Mouse (Mus musculus) cerebellum, postnatal 14 days (tissue): ENCODE data around the gene Shisa8.

Experiments
- DNase-seq, 2 experiments: peaks; one replicate each; pipeline ENCODE4 v3.0.0; 2021; ENCODE audit warnings: mixed read lengths in 2 of 2

The Shisa8 gene

DNA sequence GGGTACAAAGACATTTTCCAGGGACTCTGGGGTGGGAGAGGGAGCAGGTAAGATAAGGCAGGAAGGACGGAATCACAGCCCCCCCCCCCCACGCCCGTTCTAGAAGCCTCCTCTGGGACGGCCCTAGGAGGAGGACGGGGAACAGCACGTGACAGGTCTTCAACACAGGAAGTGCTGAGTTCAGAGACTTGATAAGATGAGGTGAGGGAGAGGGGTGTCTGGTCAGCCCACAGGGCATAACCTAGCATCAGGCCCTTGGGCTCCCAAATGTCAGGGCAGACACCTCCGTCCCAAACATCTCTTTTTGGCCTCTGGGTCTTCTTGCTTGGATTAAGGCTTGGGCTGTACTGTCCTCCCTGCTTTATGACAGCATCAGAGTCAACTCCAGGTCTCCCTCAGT, 10.6 kb upstream of the Shisa8 start:
- no peak for DNase-seq

- peak; percentile 26 to 51 for DNase-seq
Observed at GRCm38 (mm10) chr15:82221104-82221860, 8.7 kb upstream of the Shisa8 start.

- DNase-seq = peak; percentile 21 to 30
Observed at GRCm38 (mm10) chr15:82220003-82220675, 7.5 kb upstream of the Shisa8 start.

GRCm38 (mm10) chr15:82218778-82219666, 6.4 kb upstream of the Shisa8 start:
- DNase-seq = peak in 1 of 2 experiments; percentile 12

GRCm38 (mm10) chr15:82217980-82218379, 5.4 kb upstream of the Shisa8 start:
- peak in 1 of 2 experiments; percentile 4 for DNase-seq

DNA sequence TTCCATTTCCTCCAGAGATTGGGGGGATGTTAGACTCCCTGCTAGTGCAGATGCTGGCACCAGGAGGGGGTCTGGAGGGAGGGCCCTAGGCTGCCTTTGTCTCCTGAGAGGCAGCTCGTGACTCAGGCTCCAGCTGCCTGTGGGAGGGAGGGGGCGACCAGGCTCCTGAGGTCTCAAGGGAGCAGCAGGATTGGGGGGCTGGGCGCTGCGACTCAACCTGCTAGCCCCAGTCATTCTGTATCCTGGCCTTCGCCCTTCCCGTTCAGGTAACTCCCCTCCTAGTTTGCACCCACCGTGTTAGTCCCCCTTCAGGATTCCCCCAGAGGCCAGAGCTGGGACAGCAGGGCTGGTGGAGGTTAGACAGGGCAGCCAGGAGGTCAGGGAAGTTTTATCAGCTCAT, 4.4 kb upstream of the Shisa8 start:
- peak in 1 of 2 experiments; percentile 33 for DNase-seq

- peak; percentile 62 to 68 for DNase-seq
Observed at GRCm38 (mm10) chr15:82216142-82216827, 3.7 kb upstream of the Shisa8 start.

GRCm38 (mm10) chr15:82215332-82216046, 2.9 kb upstream of the Shisa8 start:
- DNase-seq = peak; percentile 78 to 83

GRCm38 (mm10) chr15:82213222-82213621, 607 bp upstream of the Shisa8 start:
- peak; percentile 58 to 65 for DNase-seq

GRCm38 (mm10) chr15:82211911-82212751, 484 bp downstream of the Shisa8 start:
- DNase-seq = peak; percentile 74 to 76

DNA sequence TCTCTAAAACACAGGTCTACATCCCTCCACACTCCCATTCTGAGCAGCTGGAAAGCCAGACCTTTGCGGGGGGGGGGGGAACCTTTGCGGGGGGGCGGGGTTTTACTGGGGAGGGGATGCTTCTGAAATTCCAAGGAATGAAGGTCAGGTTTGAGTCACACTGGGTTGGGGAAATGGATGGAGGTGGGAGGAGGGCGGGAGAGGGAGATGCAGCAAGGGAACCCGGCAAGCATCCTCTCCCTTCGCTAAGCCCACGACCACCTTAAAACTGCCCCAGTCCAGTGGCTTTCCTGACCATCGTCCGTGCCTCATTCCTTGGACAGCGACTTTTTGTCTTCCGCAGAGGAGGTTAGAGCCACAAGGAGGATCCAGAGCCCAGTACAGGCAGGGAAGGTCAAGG, 1.3 kb downstream of the Shisa8 start:
- DNase-seq = no peak

- DNase-seq = peak in 1 of 2 experiments; percentile 32
Observed at GRCm38 (mm10) chr15:82210801-82211200, 1.8 kb downstream of the Shisa8 start.

- peak; percentile 74 for DNase-seq
Observed at GRCm38 (mm10) chr15:82209295-82210050, 3.1 kb downstream of the Shisa8 start.

DNA sequence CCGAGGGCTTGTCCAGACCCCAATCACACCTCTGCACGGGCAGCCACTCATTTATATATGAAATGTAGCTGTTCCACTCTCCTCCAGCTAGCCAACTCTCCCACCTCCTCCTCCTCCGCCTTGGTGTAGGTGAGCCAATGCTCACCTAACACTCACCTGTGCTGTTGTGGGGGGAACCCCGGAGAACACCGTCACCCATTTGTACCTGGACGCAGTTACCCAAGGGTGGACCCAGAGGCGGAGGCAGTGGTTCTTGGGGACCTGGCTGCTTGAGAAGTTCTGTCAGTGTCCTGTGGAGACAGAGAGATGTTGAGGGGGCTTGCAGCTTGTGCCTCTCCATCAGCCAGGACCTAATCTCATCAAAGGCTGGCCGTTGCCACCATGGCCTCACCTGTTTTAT, 4.3 kb downstream of the Shisa8 start:
- DNase-seq = peak in 1 of 2 experiments; percentile 34

DNA sequence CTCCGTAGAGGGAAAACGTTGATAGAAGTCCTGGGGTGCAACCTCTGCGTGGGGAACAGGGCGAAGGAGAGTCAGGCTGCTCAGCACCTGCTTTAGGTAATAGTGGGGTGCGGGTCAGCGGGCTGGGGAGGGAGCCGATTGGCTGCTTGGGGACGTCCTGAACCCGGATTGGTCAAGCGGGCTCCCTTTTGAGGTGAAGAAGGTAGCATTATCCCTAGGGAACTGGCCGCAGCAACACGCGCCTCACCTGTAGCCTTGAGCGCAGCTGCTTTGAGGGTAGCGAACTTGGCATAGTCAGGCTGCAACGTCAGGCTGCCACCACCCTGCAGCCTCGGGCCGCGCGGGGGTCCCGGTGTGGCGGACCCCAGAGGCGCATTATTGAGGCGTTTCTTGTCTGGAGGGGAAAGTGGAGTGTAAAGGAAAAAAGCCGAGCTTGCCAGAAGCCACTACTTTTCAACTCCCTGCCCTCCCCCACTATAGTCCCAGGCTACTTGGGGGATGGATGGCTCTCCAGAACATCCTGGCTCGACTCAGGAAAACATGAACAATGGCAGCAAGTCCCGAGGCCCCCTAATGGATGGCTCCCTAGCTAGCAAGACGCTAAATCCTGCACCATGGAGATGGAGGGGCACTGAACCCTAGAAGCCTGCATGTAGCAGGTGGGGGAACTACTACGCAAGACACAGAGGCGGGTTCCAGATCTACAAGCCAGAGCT, 5.0 kb downstream of the Shisa8 start:
- DNase-seq = peak; percentile 48

GRCm38 (mm10) chr15:82207105-82207459, 5.5 kb downstream of the Shisa8 start:
- DNase-seq = peak in 1 of 2 experiments; percentile 58

GRCm38 (mm10) chr15:82206365-82207104, 6.1 kb downstream of the Shisa8 start:
- peak; percentile 99 for DNase-seq

DNA sequence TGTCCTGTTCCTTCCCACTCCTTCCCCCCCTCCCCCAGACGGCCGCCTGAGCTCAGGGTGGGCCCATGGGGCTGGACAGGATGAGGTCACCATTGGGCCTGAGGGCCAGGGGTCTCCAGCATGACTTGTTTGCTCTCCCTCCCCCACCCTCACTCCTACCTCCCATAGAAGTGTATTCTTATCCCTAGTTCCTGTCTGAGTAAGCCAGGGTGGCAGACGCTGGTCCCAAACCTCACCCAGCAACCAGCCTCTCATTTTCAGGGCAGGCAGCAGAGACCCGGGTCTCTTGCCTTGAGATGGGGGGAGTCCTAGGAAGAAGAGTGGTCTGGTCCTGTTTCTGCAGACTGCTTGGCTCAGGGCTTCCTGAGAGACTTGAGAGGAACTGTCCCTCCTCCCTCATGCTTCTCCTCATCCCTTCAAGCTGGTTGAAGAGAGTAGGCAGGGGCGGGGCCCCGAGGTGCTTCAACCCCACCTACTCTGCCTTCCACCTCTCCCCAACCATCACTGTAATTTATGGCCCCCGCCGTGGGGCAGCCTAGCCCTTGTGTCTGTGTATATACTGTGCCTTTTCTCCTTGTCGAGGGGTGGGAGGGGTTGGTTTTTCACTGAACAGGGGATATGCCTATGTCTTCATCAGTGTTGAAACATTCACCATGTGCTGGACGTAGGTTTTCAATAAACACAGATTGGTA, 7.8 kb downstream of the Shisa8 start:
- DNase-seq = peak; percentile 39 to 48
